Mouse (Mus musculus) lung, embryonic 16.5 days (tissue): ENCODE results near the gene Tnnc2. TPM values are rescaled to one million over a fixed set of nuclear protein-coding genes. Genes with fewer than 3 reads are reported as not detected.
A peak's percentile ranks its signal among the peaks of the same experiment; 100 is the strongest.

Source experiments
- ATAC-seq: fragments of 200-750 bp; cut with Nextera tagmentation; 2 replicates; pipeline ENCODE4 v1.8.0; 2017; ENCODE audit warnings: low read depth, mild to moderate bottlenecking, moderate library complexity
- H3K27ac ChIP-seq: fragments of 300-500 bp; sonication (generic); 2 replicates; pipeline ENCODE4 v1.5.1; 2014; ENCODE audit warnings: mild to moderate bottlenecking, control low read depth, low read length
- H3K27me3 ChIP-seq: fragments of 300-500 bp; sonication (generic); 2 replicates; pipeline ENCODE4 v1.6.1; 2014; ENCODE audit warnings: low read depth, low read length, mixed read lengths; ENCODE audit not compliant: control insufficient read depth, insufficient read depth
- H3K36me3 ChIP-seq: fragments of 300-500 bp; sonication (generic); 2 replicates; pipeline ENCODE4 v1.6.1; 2014; ENCODE audit warnings: low read length; ENCODE audit not compliant: control insufficient read depth, insufficient read depth
- H3K4me1 ChIP-seq: fragments of 300-500 bp; sonication (generic); replicated peaks from 2 replicates; pipeline ENCODE4 v1.6.1; 2014; ENCODE audit warnings: low read length, mixed read lengths; ENCODE audit not compliant: control insufficient read depth, insufficient read depth
- H3K4me2 ChIP-seq: fragments of 300-500 bp; sonication (generic); 2 replicates; pipeline ENCODE4 v1.6.1; 2014; ENCODE audit warnings: low read depth, low read length, control low read depth
- H3K4me3 ChIP-seq: fragments of 300-500 bp; sonication (generic); 2 replicates; pipeline ENCODE4 v1.5.1; 2014; ENCODE audit warnings: mild to moderate bottlenecking, low read length, control low read depth
- H3K9ac ChIP-seq: fragments of 300-500 bp; sonication (generic); 2 replicates; pipeline ENCODE4 v1.6.1; 2014; ENCODE audit warnings: low read length, control low read depth
- H3K9me3 ChIP-seq: fragments of 300-500 bp; sonication (generic); 2 replicates; pipeline ENCODE4 v1.6.1; 2016; ENCODE audit warnings: low read length; ENCODE audit not compliant: control insufficient read depth
- WGBS: fragments of 180-500 bp; shearing (Covaris S2); extraction: QIAGEN DNeasy Blood & Tissue Kit; methylation state at CpG from one replicate; pipeline ENCODE4 v1.1.7; 2014; 5-methylcytosine and 5-hydroxymethylcytosine counted together
- polyA plus RNA-seq: library from polyadenylated mRNA; unstranded; fragments of >200 nt; fragmentation: Nextera tagmentation; extraction: Ambion mirVana; gene quantifications from 2 replicates; pipeline ENCODE4 v1.2.1, GENCODE M21; 2015

The Tnnc2 gene
- polyA plus RNA-seq, 1 experiment from 2014 or later: 27.9 TPM

DNA sequence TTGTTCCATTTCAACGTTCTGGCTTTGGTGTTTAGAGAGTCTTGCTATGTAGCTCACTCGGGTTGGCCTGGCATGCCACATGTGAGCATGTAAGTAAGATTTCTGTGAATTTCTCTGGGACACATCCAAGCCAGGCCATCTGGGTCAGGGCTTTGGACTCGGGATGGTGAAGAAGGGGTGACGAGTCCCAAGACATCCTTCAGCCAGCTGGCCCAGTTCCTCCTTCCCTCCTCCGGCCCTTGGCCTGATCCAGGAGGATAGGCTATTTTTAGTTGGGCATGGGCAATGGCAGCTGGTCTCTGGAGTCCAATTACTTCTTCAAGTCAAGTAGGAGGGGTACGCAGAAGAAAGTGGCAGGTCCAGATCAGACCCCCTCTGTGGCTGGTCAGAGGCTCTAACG lies 958 bp downstream of the Tnnc2 start:
- Histone ChIP-seq H3K36me3 (no peaks in the 10 kb centered on the region), H3K4me3 (no peak overlapping the region), H3K9ac (no peak overlapping the region), H3K9me3 (no peaks in the 10 kb centered on the region), H3K4me2 (no peak overlapping the region), H3K27me3 (no peaks in the 10 kb centered on the region), H3K27ac (no peak overlapping the region), H3K4me1 (no peaks in the 10 kb centered on the region)
- no peak for ATAC-seq
- WGBS: 65% methylated on average over 7 of the region's 7 CpGs

DNA sequence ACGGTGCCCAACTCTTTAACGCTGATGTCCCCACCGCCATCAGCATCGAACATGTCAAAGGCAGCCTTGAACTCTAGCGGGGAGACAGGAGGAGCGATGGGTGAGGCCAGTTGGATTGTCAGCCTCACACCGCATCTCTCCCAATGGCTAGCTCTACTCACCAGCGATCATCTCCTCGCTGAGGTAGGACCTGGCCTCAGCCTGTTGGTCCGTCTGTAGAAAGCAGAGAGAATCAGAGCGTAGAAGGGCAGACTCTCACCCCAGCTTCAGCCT lies 1.8 kb downstream of the Tnnc2 start:
- Histone ChIP-seq H3K27me3 (no peaks in the 10 kb centered on the region), H3K27ac (no peak overlapping the region), H3K4me3 (no peak overlapping the region), H3K4me1 (no peaks in the 10 kb centered on the region), H3K9me3 (no peaks in the 10 kb centered on the region), H3K9ac (no peak overlapping the region), H3K4me2 (no peak overlapping the region), H3K36me3 (peaks cover 2% of the 10 kb centered on the region)
- WGBS: 88% methylated on average over 11 of the region's 11 CpGs
- no peak for ATAC-seq

DNA sequence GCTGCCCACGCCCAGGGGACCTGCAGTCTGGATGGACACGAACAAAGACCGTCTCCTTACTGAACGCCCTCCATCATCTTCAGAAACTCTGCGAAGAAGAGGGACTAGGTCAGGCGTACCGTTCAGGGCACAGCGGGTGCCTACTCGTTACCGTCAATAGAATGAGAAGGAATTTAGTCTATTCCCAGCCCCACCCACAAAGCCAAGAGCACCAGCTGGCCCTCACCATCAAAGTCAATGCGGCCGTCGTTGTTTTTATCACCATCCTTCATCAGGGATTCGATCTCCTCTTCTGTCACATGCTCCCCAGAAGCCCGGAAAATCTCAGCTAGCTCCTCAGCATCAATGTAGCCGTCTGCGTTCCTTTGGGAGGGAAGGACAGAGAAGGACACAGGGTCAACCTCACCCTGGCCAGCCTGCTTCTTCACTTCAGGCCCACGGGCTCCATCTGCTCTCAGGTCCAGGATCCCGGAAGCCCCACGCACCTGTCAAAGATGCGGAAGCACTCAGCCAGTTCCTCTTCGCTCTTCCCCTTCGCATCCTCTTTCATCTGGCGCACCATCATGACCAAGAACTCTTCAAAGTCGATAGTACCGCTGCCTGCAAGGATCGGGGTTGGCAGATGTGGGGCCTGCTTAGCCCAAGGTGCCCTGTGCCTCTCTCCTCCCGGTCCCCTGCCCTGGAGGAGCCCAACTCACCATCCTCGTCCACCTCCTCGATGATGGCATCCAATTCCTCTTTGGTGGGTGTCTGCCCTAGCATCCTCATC lies 2.3 kb downstream of the Tnnc2 start:
- WGBS: 77% methylated on average over 30 of the region's 30 CpGs
- H3K27ac ChIP-seq: no peak overlapping the region
- no peaks in the 10 kb centered on the region for H3K27me3 ChIP-seq
- H3K9ac ChIP-seq: no peak overlapping the region
- H3K4me3 ChIP-seq: no peak overlapping the region
- no peak for ATAC-seq
- peaks cover 2% of the 10 kb centered on the region; the same call in 1 of the 2 replicates for H3K4me1 ChIP-seq
- no peak overlapping the region for H3K4me2 ChIP-seq
- no peaks in the 10 kb centered on the region for H3K9me3 ChIP-seq
- peaks cover 5% of the 10 kb centered on the region for H3K36me3 ChIP-seq

DNA sequence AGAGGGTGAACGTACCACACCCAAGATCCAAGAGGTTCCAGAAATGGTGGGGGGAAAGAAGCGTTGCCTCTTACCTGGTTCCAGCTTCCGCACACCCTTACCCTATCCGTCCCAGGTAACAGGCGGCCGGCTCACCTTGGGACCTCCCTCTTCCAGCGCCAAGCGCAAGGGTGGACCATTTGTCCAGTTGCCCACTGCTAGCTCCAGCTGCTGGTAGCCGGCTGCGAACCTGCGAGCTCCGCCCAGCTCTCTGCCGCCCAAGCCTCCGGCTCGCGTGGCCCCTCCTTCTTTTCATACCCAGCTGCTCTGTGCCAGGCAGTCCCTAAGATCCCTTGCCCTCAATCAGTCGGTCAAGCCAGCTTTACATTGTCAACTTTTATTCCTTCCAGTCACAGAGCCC lies 3.0 kb downstream of the Tnnc2 start:
- no peak for ATAC-seq
- no peaks in the 10 kb centered on the region for H3K9me3 ChIP-seq

DNA sequence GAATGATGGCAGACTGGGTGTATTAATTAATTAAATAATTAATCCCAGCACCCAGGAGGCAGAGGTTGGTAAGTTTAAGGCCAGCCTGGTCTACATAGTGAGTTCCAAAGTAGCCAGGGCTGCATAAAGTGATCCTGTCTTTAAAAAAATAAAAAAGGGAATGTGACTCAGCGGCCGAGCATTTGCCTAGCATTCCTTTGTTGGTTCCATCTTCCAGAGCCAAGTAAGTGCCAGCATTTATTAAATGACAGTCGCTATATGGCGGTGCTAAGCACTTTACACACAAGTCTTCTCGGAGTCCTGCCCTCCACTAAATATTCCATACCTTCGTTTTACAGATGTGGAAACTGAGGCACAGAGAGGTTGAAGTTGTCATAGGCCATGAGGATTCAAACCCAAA lies 3.6 kb downstream of the Tnnc2 start:
- Histone ChIP-seq H3K36me3 (peaks cover 12% of the 10 kb centered on the region), H3K4me2 (no peak overlapping the region), H3K9ac (no peak overlapping the region), H3K4me3 (no peak overlapping the region), H3K4me1 (peaks cover 13% of the 10 kb centered on the region), H3K9me3 (no peaks in the 10 kb centered on the region), H3K27ac (no peak overlapping the region), H3K27me3 (no peaks in the 10 kb centered on the region)
- WGBS: 66% methylated on average over 6 of the region's 6 CpGs
- no peak for ATAC-seq

More for the DNA sequence above, 3.0 kb downstream of the Tnnc2 start:
- Histone ChIP-seq H3K27me3 (no peaks in the 10 kb centered on the region), H3K4me3 (no peak overlapping the region), H3K4me2 (no peak overlapping the region), H3K36me3 (peaks cover 11% of the 10 kb centered on the region), H3K9ac (no peak overlapping the region), H3K27ac (no peak overlapping the region), H3K4me1 (peaks cover 8% of the 10 kb centered on the region)
- 48% methylated on average over 17 of the region's 17 CpGs for WGBS

DNA sequence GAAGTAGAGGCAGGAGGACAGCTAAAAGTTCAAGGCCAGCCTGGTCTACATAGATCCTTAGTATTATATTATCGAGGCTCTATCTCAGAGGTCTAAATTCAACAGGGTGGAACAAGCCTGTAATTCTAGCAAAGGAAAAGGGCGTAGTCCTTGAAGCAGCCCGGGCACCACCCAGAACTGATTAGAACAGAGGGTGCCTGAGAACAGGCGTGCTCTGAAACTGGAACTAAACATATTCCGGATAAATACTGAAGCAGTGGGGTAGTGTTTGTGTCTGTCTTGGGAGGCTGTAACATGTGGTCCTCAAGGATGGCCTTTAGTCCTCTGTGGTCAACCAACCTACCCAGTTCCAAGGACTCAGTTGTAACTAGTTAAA lies 5.8 kb downstream of the Tnnc2 start:
- H3K9ac ChIP-seq: no peak overlapping the region
- H3K4me1 ChIP-seq: peaks cover 19% of the 10 kb centered on the region
- H3K9me3 ChIP-seq: no peaks in the 10 kb centered on the region
- no peak overlapping the region for H3K27ac ChIP-seq
- WGBS: 72% methylated on average over 5 of the region's 5 CpGs
- H3K4me2 ChIP-seq: no peak overlapping the region
- ATAC-seq: no peak
- no peaks in the 10 kb centered on the region for H3K27me3 ChIP-seq
- H3K36me3 ChIP-seq: peaks cover 12% of the 10 kb centered on the region
- H3K4me3 ChIP-seq: no peak overlapping the region

DNA sequence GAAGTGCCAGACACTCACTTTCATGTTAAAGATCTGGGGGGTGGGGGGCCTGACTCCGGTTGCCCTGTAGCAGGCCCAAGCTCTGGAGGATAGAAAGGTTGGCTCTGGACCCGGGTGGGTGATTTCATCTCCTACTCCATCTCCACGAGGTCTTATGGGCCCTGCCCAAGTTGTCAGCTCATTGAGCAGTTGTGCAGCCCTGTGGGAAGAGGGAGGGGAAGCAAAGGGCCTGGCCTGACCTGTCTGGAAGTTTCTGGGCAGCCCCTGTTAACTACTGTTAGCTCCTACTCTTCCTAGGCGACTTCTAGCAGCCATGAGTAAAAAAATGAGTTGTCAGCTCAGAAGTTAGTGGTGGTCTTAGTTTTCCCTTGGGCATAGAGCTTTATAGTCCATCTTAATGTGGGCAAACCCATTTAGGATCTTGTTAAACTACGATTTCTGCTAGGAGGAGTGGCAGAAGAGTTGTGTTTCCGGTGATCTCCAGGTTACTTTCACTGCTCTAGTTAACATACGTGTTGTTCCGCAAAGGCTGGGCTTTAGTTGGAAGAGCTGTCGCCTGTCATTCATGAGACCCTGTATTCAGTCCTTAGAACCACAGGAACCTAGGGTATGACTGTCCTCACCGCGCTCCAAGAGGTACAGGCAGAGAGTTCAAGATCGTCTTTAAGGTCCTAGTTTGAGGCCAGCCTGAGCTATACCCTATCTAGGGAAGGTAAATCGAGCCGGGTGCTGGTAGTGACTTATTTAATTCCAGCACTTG lies 6.4 kb downstream of the Tnnc2 start:
- H3K9me3 ChIP-seq: no peaks in the 10 kb centered on the region
- 0 out of 2 replicates have a peak overlapping the region, but pooled peaks have one; percentile 20 for H3K27ac ChIP-seq
- H3K4me1 ChIP-seq: peaks cover 19% of the 10 kb centered on the region
- H3K4me2 ChIP-seq: no peak overlapping the region
- peaks cover 12% of the 10 kb centered on the region for H3K36me3 ChIP-seq
- H3K9ac ChIP-seq: no peak overlapping the region
- ATAC-seq: no peak
- no peak overlapping the region for H3K4me3 ChIP-seq
- WGBS: 75% methylated on average over 14 of the region's 14 CpGs
- no peaks in the 10 kb centered on the region for H3K27me3 ChIP-seq

DNA sequence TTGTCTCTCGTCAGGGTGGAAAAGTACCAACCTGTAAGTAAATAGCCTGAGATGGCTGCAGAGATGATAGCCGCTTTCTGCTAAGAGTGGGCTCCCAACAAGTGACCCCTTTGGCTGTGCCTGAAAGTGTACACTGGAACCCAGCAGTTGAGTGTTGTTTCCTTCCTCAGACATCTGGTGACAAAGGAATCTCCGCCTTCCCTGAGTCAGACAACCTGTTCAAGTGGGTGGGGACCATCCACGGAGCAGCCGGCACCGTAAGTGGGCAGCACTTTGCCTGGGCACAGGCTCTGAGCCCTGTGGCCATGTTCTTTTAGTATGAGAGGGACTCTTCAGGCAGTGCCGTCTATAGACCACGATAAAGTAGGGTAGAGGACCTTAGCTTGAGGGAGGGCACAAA lies 8.6 kb downstream of the Tnnc2 start:
- Histone ChIP-seq H3K4me1 (peaks cover 19% of the 10 kb centered on the region), H3K9ac (peak overlapping the region; percentile 89), H3K27ac (no peak overlapping the region), H3K9me3 (no peaks in the 10 kb centered on the region), H3K4me2 (peak overlapping the region; percentile 82), H3K36me3 (peaks cover 19% of the 10 kb centered on the region), H3K4me3 (peak overlapping the region; percentile 96), H3K27me3 (no peaks in the 10 kb centered on the region)
- WGBS: 47% methylated on average over 8 of the region's 8 CpGs
- ATAC-seq: no peak

DNA sequence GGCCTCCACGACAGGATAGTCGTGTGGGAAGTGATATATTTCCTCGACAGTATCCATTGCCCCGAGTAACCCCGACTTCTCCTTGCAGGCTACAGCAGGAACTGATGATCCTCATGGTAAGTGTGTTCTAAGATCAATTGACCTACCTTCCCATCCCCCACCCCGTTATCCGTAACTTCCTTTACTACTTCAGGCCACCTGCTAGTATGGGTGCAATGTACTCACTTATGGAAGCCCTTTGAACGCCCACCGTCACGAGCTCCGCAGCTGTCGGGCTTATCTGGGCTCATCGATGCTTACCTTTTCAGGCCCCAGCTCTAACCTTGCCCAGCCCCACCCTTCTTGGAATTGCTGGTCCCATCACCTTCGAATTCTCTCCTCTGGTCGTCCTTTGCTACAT lies 9.5 kb downstream of the Tnnc2 start:
- H3K27ac ChIP-seq: peak overlapping the region; percentile 69
- ATAC-seq: no peak
- WGBS: under 1% methylated on average over 15 of the region's 15 CpGs
- peak overlapping the region; percentile 89 for H3K9ac ChIP-seq
- H3K4me1 ChIP-seq: peaks cover 19% of the 10 kb centered on the region
- peaks cover 23% of the 10 kb centered on the region for H3K36me3 ChIP-seq
- peak overlapping the region; percentile 96 for H3K4me3 ChIP-seq
- H3K4me2 ChIP-seq: peak overlapping the region; percentile 82
- no peaks in the 10 kb centered on the region for H3K27me3 ChIP-seq
- no peaks in the 10 kb centered on the region for H3K9me3 ChIP-seq
